Mouse (Mus musculus) bone marrow macrophage, adult 2 months (primary cell): ENCODE measurements around the gene Tsc1. TPM values are rescaled to one million over a fixed set of nuclear protein-coding genes. Genes with fewer than 3 reads are reported as not detected.
A peak's percentile ranks its signal among the peaks of the same experiment; 100 is the strongest.

ENCODE experiments used
- H3K27ac ChIP-seq: 2 replicates; pipeline ENCODE4 v1.5.1; 2012; ENCODE audit warnings: low read depth, low read length; ENCODE audit not compliant: insufficient read depth
- H3K4me1 ChIP-seq: 2 replicates; pipeline ENCODE4 v1.6.1; 2012; ENCODE audit warnings: low read length; ENCODE audit not compliant: control insufficient read depth, insufficient read depth
- H3K4me3 ChIP-seq: 2 replicates; pipeline ENCODE4 v1.5.1; 2012; ENCODE audit warnings: mild to moderate bottlenecking, low read length, moderate library complexity; ENCODE audit not compliant: insufficient read depth
- CTCF ChIP-seq: IDR thresholded peaks from 2 replicates; pipeline ENCODE4 v1.5.1; 2012; ENCODE audit warnings: low read depth, mild to moderate bottlenecking, low read length, moderate library complexity
- POLR2A ChIP-seq: IDR thresholded peaks from 2 replicates; pipeline ENCODE4 v1.6.1; 2012; ENCODE audit warnings: mild to moderate bottlenecking, low read depth, low read length, borderline replicate concordance
- polyA plus RNA-seq: library from polyadenylated mRNA; stranded (reverse); fragments of >200 nt; gene quantifications from 2 replicates; pipeline ENCODE4 v1.2.4, GENCODE M21; 2012; ENCODE audit not compliant: missing spikeins, insufficient read depth, insufficient read length

Gene Tsc1
- polyA plus RNA-seq, 1 experiment = 19.0 TPM

GRCm38 (mm10) chr2:28613599-28613998 lies 27.4 kb upstream of the Tsc1 start:
- H3K4me3 ChIP-seq = no peak overlapping the region
- TF ChIP-seq CTCF (no peak), POLR2A (no peak)
- H3K4me1 ChIP-seq = peaks cover 13% of the 10 kb centered on the region
- no peak overlapping the region for H3K27ac ChIP-seq

GRCm38 (mm10) chr2:28616358-28616757 lies 24.7 kb upstream of the Tsc1 start:
- H3K4me1 ChIP-seq = peaks cover 18% of the 10 kb centered on the region
- TF ChIP-seq CTCF (peak; percentile 23; the same call in 1 of the 2 replicates), POLR2A (no peak)
- no peak overlapping the region for H3K27ac ChIP-seq
- no peak overlapping the region for H3K4me3 ChIP-seq

DNA sequence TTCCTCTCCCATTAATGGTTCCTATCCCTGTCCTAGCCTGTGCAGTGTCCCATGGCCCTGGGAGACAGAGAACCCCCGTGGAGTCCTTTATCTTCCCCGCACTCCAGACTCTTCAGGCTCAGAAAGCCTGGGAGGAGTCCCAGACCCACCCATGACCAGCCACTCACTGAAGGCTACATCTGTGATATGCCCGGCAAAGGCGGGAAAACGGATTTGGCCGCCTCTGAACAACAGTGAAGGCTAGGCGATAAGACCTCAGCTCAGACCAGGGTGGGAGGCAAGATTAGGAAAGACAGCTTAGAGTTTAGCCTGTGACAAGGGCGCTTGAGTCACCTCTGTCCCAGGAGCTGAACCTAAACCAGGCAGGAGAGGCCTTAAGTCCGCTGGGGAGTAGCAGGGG lies 24.2 kb upstream of the Tsc1 start:
- Histone ChIP-seq H3K27ac (no peak overlapping the region), H3K4me3 (no peak overlapping the region), H3K4me1 (peaks cover 13% of the 10 kb centered on the region)
- TF ChIP-seq POLR2A (no peak), CTCF (no peak)

- H3K4me1 ChIP-seq = peaks cover 13% of the 10 kb centered on the region; the same call in 1 of the 2 replicates
- H3K27ac ChIP-seq = no peak overlapping the region
- no peak overlapping the region for H3K4me3 ChIP-seq
- TF ChIP-seq POLR2A (no peak), CTCF (no peak)
Measured at GRCm38 (mm10) chr2:28617498-28618486, 23.2 kb upstream of the Tsc1 start.

DNA sequence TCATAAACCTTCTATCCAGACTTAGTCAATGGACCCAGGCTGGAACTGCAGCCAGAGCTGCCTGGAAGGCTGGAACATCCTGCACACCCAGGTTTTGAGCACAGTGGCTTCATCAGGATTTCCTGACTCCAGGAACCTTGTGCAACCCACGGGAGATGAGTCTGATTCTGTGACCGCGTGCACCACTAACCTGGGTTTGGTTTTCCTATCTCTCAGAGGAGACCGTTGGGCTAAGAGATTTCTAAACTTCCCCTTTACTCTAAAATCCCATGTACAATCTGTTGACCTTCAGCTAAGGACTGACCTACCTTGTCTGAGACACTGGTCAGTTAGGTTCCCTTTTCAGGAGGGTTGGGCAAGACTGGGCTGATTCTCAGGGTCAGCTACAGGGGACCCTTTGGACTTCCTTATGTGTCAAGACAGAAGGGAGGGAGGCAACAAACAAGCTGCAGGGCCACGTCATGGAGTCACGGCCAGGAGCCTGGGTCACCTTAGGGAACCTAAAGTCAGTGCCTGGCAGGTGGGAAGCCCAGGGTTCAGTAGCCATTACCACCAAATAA lies 22.2 kb upstream of the Tsc1 start:
- Histone ChIP-seq H3K27ac (no peak overlapping the region), H3K4me1 (peaks cover 13% of the 10 kb centered on the region; the same call in 1 of the 2 replicates), H3K4me3 (no peak overlapping the region)
- no peak for TF ChIP-seq POLR2A
- no peak for TF ChIP-seq CTCF

DNA sequence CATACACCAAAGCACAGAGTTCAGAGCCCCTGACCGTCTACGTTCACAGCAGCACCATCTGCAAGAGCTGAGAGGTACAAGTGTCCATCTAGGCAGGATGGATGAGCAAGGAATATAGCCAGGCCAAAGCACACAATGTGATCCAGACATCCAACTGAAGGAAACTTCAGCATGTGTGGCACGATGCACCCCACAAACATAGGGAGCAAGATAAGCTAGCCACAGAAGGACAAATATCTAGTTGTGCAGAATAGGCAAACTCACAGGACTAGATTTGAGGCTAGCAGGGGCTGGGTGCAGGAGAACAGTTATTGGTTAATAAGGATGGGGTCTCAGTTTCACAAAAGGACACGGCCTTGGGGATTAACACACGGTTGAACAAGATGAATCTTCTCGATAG lies 21.7 kb upstream of the Tsc1 start:
- Histone ChIP-seq H3K4me3 (no peak overlapping the region), H3K4me1 (peaks cover 13% of the 10 kb centered on the region; the same call in 1 of the 2 replicates)

GRCm38 (mm10) chr2:28620522-28620921 lies 20.5 kb upstream of the Tsc1 start:
- no peak overlapping the region for H3K4me3 ChIP-seq
- H3K4me1 ChIP-seq = peaks cover 13% of the 10 kb centered on the region; the same call in 1 of the 2 replicates
- TF ChIP-seq CTCF (no peak), POLR2A (no peak)
- no peak overlapping the region for H3K27ac ChIP-seq

More for the DNA sequence above, 21.7 kb upstream of the Tsc1 start:
- no peak overlapping the region for H3K27ac ChIP-seq
- TF ChIP-seq POLR2A = no peak
- TF ChIP-seq CTCF = no peak

- Histone ChIP-seq H3K27ac (no peak overlapping the region), H3K4me3 (no peak overlapping the region), H3K4me1 (peaks cover 13% of the 10 kb centered on the region; the same call in 1 of the 2 replicates)
- TF ChIP-seq CTCF (no peak), POLR2A (no peak)
Measured at GRCm38 (mm10) chr2:28621111-28621510, 19.9 kb upstream of the Tsc1 start.

DNA sequence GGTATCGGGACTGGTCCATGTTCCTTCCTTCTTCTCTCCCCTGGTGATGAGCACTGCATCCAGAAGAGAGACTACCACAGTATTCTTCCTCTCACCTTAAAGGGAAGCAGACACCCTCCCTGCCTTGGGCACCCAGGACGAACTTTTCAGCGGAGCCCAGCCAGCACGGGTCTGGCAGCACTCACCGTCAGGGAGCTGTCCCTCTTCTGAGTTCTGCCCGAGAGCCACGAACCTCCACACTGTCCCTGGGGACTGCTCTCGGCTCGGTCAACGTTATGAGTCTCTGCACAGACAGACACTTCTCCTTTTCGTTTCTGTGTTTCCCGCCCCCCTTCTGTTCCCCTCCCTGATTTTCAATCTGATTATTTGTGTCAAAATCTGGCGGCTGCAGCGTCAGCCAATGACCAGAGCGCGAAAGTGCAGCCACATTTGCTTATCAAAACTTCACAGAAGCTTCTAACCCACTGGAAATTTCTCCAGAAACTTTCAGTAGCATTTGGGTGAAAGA lies 19.3 kb upstream of the Tsc1 start, which contains the start of gene Gfi1b:
TSS of gene Gfi1b (minus strand) at position 319 of the 508 bp plus-strand sequence.
- Histone ChIP-seq H3K4me1 (peaks cover 13% of the 10 kb centered on the region; the same call in 1 of the 2 replicates), H3K27ac (no peak within 1 kb of the TSS), H3K4me3 (no peak within 1 kb of the TSS)
- TF ChIP-seq CTCF (no peak), POLR2A (no peak)

DNA sequence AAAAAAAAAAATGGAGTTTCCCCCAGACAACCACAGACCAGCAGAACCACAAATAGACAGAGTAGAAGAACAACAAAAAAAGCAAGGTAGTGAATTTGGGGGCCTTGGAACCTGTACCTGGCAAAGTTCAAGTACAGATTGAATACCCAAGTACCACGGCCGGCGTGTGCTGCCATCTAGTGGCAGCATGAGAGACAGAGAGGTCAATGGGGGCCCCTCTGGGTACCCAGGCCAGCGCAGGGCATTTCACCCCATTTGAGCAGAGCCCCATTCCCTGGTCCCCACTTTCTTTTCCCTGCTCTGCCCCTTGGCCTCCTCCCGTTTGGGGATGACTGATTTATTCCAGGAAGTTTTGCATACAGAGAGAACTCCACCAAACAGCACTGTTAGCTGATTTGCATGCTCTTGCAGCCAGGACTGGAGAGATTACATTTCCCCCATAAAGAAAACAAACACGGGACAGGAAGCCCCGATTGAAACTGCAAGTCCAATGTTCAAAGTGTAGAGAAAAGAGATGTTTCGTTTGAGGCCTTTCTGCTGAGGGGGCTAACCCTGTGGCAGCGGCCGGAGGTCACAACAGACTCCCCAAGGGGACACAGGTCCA lies 18.4 kb upstream of the Tsc1 start:
- H3K27ac ChIP-seq = no peak overlapping the region

More for the DNA sequence above, 18.4 kb upstream of the Tsc1 start:
- no peak overlapping the region for H3K4me3 ChIP-seq
- peak; percentile 96 for TF ChIP-seq CTCF
- TF ChIP-seq POLR2A = no peak
- peaks cover 13% of the 10 kb centered on the region; the same call in 1 of the 2 replicates for H3K4me1 ChIP-seq
